Mouse (Mus musculus) spleen, embryonic (tissue): ENCODE measurements around the gene Pole3.

Source experiments
- CTCF ChIA-PET: fragments of 350-600 bp; sonication (Branson Sonifier 250); formaldehyde crosslinking; loops from one replicate; lab custom pipeline; 2022; lab: Charles Lee

Gene Pole3

DNA sequence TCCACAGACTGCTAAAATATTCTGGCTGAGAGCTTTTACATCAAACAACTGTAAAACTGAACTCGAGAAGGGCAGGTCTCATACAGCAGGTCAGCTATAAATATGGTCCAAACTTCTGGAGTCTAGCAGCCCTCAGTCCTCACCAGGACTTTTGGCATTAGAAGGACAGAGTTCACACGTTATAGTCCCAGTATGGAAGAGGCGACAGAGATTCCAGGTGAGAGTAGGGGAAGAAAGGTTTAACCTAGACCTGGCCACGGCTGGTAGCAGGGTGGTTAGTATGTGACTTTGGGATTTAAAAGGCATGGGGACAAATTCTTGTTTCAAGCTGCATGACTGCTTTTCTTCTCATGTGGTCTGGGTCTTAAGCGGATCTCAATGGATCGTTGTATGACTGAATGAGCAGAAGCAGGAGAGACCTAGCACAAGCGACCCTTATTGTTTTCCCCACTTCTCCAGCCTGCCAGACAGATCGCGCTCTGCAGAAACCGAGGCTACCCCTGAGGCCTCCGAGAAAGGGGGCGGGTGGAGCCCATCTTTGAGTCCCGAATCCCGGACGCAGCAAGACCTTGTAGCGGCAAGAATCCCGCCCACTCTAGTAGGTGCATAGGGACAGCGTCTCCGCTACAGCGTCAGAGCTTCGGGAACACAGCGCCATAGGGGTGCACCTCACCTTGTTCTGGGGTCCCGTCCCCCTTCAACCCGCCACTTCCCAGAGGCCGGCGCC is 5.6 kb downstream of the Pole3 start:
- CTCF ChIA-PET, result no interaction called here

DNA sequence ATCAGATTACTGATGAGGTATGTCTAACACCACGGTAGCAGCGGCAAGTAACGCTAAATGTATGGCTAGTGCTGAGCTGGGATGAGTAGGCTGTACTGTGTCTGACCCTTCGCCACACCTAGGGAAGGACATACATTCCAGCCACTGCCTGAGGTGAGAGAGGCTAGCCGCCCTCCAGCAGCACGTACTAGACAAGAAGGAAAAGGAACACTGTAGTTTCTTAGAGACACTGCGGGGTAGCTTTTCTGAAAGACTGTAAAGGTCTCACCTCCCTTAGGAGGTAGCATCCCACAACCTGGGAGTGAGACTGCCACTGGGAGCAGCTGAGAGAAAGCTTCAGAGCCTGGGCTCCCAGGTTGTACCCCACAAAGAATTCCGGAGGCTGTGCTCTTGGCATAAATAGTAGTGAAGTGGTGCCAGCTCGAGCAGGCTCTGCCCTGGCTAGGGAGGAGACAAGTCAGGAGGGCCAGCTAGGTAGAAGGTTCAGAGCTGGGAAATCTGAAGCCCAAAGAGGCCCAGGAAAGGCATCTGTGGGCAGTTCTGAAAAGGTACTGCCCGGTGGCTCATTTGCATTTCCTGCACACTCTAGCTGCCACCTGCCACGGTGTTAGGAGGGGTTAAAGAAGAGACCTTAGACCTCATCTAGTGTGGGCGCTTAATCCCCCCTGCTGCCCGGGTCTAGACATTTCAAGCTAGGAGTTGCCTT is 6.3 kb downstream of the Pole3 start:
- CTCF ChIA-PET, result no interaction called here

DNA sequence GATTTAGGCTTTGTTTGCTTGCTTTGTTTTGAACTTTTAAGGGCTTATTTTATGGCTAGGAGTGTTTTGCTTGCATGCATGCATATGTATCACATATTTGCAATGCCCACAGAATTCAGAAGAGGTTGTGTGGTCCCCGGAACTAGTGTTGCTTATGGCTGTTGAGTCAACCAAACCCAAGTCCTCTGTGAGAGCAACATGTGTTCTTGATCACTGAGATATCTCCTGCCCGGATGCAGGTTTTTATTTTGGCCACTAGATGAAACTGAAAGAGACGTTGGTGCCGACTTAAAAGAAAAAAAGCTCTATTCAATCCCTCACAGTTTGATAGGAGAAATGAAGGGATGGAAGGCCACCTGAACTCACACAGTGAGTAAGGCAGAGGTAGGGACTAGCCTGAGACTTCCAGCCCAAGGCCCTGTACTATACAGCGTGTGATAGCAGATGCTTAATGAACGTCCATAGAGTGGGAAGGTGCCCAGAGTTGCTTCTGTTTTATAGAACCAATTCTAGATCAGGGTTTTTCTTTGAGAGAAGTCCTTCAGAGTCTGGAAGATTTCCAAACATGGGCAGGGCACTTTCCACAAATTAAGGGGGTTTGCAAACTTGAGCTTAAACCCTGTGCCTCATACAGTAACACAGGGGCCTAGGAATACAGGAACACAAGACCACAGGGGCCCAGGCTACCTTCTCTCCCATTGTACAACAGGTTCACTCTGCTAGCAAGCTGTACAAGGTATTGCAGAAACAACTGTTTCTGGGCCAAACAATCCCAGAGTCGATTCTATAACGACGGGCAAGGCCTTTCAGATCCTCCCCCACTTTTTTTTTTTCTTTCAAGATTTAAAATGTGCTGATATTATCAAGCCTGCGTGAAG is 7.1 kb downstream of the Pole3 start:
- CTCF ChIA-PET, result no interaction called here

DNA sequence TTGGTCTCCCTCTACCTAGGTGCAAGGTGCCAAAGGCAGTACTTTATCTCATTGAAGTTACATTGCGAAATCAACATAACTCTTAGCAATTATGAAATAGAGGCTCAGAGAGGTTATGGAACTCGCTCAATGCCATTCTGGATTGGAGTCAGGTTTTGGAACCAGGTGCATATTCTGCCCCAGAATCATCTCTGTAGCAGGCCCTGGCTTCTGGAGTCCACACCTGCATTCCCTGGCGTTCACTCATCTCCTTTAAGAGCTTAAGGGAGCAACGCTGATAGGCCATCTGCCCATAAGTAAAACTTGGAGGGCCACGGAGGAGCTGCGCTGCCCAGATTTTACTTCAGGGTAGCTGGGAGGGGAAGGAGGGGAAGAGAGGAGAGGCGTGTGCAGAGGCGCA is 7.8 kb downstream of the Pole3 start:
- CTCF ChIA-PET, result no interaction called here

DNA sequence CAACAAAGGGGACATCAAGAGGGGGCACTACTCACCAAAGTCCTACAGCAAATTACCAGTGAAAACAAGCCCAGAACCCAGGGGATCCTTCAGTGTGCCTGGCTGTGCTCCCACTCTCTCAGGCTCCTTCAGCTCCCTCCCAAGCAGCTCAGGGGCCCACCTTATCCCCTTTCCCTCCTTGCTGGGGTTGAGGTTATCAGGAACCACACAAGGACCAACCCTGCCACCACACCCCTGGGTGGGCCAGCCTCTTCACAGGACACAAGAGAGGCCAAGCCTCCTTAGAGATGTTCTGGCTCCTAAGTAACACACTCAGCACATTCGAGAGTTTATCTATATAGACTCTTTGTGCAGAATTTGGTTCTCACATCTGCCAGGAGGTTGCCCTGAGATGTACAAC is 8.3 kb downstream of the Pole3 start:
- CTCF ChIA-PET, result no interaction called here

DNA sequence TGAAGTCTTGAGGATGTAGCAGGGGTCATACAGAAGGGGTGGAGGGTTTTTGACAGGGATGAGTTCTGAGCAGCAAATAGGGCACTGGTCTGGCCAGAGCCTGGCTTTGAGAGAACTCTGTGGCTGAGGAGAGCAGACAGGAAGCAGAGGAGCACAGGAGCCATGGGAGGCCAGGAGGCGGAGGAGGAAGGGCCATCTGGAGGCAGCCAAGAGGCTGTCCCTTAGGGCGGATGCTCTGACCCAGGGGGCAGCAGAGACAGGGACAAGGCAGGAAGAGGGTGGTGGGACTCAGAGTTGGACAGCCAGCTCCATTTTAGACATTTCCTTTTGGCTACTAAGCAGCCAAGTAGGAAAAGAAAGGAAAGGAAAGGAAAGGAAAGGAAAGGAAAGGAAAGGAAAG is 8.8 kb downstream of the Pole3 start:
- CTCF ChIA-PET, result no interaction called here

DNA sequence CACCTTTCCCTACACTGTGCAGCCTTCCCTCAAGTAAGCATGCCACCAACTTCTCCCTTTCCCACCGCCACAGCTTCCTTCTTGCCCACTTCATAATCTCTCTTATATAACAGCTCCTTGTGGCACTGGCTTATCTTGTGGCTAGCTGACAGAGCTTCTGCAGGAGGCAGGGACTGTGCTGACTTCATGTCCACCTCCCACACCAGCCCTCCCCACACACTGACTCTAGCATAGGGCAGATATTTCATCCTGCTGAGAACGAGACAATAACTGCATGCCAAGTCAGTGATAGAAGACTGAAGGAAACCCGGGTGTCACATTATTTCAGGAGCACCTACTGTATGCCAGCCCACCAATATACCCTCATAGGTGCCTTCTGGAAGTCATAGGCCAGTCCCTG is 9.4 kb downstream of the Pole3 start:
- CTCF ChIA-PET, result no interaction called here

DNA sequence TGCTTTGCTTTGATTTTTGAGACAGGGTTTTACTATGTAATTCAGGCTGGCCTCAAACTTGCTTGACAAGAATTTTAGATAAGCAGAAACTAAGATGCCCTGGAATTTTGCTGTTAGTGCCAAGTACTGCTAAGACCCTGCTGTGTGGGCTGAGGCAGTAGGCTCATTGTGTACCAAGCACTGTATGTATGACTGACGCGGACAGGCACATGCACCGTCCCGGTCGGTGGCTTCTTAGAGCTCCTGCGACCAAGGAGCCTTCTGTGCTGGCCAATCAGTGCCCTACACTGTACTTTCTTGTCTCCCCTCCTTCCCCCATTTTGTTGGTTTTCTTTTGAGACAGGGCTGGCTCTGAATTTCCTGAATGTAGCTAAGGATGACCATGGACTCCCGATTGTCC is 9.9 kb downstream of the Pole3 start:
- CTCF ChIA-PET, result no interaction called here

DNA sequence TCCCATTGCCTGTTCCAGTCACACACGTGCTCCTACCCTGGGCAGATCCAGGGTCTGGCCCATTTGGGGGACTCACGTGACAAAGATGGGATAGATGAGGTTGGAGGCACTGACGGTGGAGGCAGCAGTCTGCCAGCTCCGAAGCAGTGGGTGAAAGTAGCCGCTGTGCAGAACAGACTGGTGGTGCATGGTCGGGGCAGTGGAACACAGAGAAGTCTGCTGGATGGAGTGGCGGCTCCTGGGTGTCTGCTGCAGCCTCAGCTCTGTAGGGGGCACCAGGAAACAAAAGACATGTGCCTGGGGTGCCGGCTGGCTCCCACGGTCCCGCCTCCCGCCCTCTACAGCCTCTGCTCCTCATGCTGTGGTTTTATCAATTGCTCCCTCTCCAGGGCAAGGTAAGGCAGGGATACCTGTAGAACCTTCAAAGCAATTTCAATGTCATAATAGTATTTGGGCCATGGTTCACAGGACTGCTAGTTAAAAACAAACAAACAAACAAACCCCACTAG is 10.8 kb downstream of the Pole3 start:
- CTCF ChIA-PET, result no interaction called here

DNA sequence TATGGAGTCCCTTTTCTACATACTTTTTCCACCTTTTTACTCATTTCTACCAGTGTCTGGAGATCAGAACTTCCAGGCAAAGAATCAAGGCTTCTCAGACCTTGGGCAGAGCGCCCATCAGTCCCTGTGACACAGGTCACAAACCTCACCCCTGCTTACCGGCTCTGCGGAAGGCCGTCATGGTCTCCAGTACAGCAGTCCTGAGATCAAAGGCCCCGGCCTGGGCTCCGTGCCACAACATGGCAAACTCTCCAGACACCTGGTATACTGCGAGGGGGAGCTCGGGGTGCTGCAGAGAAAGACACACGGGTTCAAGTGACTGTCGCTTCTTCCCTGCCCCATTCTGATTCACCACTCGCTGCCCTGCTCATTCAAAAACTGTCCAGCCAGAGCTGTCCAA is 14.9 kb downstream of the Pole3 start:
- CTCF ChIA-PET, result no interaction called here

DNA sequence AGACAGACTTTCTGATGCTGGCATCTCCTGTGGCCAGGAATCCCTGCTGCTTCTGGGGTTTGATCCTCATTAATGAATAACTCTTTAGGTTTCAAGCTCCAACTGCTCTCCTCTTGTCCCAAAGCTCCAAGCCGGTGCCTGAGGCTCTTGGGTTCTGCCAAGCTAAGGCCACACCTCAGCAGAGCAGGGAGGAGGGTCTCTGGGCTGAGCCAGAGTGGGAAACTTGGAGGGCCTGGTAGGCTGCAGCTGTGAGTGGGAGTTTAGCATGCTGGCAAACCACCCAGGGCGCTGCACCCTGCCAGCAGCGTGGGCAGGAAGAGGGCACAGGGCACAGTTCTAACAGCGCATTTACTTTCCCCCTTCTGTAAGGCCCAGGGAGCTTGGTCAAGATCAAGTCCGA is 16.0 kb downstream of the Pole3 start:
- CTCF ChIA-PET, result no interaction called here

DNA sequence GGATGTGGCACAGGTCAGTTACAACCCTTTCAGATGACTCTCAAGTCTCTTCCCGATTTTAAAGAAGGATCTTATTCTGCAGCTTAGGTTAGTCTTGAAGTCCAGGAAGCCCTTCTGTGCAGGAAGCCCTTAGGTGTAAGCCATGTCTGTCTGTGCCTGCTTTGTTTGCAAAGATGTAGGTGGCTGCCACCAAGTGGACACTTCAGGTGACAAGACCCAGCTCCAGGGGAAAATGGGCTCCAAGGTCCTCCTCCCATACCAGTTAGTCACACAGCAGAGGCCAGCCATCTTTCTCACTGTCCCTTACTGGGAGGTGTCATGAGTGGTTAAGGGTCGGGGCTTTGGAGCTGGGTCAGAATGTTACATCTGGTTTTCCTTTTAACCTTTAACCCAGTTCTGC is 18.1 kb downstream of the Pole3 start:
- CTCF ChIA-PET, result interaction anchor here (0.9 kb wide), 1 partner anchor 9 kb away, joined by 3 read pairs; no protein-coding TSS in a partner anchor

DNA sequence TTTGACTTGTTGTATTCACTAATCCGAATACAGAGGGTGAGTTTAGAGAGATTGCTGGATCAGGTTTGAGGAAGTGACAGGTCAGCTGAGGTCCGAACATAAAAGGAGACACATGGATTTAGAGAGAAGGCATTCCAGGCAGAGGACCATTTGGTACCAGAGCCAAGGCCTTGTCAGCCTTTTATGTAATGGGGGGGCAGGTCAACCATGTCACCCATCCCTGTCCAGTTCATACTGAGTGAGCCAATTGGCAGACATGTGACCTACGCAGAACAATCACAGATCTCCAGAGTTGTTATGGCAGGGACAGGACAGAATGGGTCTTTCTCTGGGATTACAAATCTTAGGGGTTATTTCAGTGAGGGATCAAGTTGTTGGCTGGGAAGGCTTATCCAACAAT is 18.9 kb downstream of the Pole3 start:
- CTCF ChIA-PET, result no interaction called here

DNA sequence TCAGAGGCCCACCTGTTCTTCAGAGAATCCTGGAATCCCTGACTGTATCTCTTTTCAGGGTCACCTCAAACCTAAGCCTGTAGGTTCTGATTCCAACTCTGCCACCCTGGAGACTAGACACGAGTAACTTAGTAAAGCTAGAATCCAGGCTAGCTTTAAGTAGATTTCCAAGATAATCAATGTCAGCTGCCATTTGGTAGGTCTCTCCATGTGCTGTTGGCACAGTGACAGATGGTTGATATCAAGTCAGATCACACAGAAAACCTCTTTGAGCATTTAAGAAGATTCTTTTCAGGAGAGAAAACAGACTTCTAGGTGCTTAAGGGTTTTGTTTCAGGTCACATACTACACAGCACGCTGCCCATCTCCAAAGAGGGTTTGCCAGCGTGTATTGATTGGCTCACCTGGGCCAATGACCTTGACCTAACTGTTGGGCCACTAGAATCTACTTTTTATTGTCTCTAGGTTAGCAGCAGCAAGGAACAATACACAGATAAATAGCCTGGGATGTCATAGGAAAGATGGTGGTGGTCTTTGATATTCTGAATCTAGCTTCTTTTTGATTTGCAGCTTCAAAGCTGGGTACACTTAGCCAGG is 21.4 kb downstream of the Pole3 start, which contains the start of gene Hdhd3:
Gene Hdhd3 (minus strand): TSS at position 94 of the 597 bp plus-strand sequence.
- CTCF ChIA-PET, result interaction anchor here (0.5 kb wide), 1 partner anchor 11 kb away, joined by 3 read pairs; no protein-coding TSS in a partner anchor

DNA sequence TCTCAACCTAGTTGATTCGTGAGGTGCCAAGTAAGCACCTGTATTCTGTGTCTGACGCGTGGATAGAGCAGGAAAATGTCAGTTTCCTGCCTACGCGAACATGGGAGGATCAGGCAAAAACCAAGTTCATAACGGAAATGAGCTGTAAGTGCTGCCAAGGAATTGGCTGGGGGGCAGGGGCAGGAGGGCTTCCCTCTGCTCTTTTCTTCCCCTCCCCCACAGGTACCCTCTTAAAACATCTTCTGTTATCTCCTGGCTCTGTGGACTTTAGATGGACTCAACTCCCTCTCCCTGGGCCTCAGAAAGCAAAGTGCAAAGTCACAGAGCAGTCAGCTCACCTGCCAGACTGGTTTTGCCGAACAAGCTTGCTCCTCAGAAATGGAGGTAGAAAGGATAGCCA is 21.9 kb downstream of the Pole3 start:
- CTCF ChIA-PET, result interaction anchor here (0.5 kb wide), 1 partner anchor 11 kb away, joined by 3 read pairs; no protein-coding TSS in a partner anchor

DNA sequence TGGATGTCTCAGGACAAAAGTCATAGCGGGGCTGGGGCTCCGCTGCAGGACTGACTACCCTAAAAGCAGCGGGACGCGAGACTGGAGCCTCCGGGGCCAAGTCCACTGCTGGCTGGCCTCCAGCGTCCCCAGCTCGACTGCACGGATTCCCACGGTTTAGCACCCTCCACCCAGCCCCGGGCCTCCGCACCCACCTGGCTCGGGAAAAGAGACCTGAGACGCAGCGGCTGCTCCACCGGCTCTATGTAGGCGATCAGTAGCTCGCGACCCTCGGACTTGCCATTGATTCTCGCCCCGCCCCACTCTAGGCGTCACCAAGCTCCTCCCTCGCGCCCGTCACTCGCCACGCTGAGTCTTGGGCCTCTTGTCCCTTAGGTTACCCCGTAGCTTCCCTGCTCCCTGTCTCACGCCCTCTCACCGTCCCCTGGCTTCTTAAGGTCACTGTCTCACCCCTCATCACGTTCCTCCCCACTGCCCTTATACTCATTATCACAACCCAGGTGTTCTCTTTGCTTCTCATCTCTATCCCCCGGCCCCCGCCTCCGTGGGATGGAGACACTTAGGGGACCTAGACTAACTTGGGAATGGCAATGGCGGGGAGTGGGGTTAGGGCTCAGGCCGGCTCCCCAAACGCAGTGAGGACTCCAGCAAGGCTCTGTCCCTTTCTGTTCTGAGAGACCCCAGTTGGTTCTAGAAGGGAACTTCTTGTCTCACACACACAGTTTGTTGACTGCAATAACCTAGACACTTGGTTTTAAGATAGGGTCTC is 22.7 kb downstream of the Pole3 start:
- CTCF ChIA-PET, result interaction anchor here (0.9 to 1.3 kb wide), 2 partner anchors 9 to 28 kb away, joined by 3 to 4 read pairs; no protein-coding TSS in a partner anchor

DNA sequence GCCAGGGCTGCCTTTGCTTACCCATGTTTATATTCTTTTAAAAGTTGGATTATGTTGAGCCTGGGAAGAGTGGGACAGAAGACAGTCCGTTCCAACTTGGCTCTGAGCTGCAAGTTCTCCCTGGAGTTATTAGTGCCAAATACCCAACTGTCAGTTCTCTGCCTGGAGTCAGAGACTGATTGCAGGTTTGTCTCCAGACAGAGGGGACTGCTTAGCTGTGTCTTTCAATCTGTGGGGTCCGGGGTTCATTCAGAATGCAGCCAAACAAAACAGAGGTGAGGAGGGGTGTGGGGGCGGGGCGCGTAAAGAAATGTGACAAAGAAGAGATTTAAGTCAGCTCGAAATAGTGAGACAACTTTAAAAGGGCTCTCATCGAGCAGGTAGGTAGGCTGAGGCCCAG is 23.3 kb downstream of the Pole3 start:
- CTCF ChIA-PET, result interaction anchor here (0.9 to 1.3 kb wide), 2 partner anchors 8 to 28 kb away, joined by 3 to 4 read pairs; no protein-coding TSS in a partner anchor

DNA sequence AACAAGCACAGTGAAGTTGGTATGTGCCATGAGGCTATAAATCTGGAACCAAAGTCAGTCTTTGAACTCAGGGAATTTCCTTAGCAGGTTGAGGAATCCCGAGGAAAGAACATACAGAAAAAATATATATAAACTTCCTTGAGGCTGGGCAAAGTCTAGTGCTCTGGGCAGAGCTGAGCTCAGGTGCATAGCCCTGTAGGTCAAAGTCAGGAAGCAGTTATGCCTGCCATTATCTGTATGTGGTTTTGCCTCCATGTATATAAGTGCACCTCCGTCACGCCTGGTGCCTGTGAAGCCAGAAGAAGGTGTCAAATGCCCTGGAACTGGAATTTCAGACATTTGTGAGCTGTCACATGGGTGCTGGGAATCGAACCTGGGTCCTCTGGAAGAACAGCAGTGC is 24.1 kb downstream of the Pole3 start:
- CTCF ChIA-PET, result no interaction called here

DNA sequence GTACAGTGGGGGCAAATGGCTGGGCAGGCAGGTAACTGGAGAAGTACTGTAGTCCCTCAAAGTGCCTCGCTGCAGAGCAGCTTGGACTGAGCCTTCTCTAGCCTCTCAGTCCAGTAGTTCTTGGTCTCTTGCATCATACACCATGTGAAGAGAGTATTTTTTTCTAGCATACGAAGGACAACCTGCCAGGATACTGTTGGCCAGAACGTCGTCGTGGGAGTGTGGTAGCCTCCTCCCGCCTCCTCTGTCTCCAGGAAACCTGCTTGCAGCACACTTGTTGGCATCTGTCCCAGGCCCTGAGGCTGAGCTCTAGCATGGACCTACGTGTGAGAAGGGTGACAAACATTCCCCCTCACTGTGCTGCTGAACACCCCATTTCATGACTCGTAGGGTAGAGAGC is 28.1 kb downstream of the Pole3 start:
- CTCF ChIA-PET, result no interaction called here

DNA sequence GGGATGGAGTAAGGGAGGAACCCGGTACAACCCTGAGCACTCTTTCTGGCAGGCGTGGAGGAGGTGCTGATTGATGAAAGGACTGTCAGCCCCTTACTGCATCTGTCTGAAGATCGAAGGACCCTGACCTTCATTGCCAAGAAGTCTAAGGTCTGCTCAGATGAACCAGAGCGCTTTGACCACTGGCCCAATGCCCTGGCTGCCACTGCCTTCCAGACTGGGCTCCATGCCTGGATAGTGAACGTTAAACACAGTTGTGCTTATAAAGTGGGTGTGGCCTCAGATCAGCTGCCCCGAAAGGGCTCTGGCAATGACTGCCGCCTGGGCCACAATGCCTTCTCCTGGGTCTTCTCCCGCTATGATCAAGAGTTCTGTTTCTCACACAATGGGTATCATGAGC is 28.9 kb downstream of the Pole3 start:
- CTCF ChIA-PET, result no interaction called here
